Mouse (Mus musculus): ENCODE measurements around the gene Gpr83. TPM values are rescaled to one million over a fixed set of nuclear protein-coding genes. Genes with fewer than 3 reads are reported as not detected.
A peak's percentile ranks its signal among the peaks of the same experiment; 100 is the strongest.
"Not testable (repeated sequence)": the region's sequence is repeated elsewhere in the genome, so short reads cannot be mapped to it uniquely, and the experiment has no call there.

Gpr83 gene
- polyA plus RNA-seq, 1 experiment from 2014 or later: not detected

DNA sequence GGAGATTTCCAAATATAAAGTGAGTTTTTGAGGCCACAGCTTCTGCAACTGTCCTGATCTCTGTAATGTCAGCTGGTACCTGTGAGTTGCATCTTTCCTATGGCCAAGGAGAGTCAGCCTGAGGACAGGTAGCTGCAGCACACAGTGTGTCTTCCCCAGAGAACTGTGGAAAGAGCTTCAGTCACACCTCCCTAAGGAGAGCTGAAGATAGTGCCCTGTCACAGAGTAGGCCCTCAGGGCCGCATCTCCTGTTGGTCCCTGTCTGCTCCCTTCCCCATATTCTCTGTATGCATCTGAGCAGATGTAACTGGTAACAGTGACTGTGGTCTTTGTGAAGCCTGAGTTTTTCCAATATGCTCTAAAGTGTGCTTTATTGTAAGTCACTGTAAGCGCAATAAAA is 10.4 kb downstream of the Gpr83 start:
- Histone ChIP-seq H3K27me3 (replicated peaks) (peaks cover 4% of the 10 kb centered on the region; the same call in 1 of the 2 replicates), H3K9ac (no peak overlapping the region), H3K36me3 (no peaks in the 10 kb centered on the region), H3K4me3 (no peak overlapping the region), H3K27ac (ENCODE audit: poor library complexity, severe bottlenecking) (no peak overlapping the region), H3K4me2 (no peak overlapping the region), H3K4me1 (replicated peaks) (peaks cover 7% of the 10 kb centered on the region; the same call in 1 of the 2 replicates), H3K9me3 (replicated peaks) (no peaks in the 10 kb centered on the region)
- no peak for ATAC-seq (ENCODE audit: insufficient number of reproducible peaks, low FRiP score)
- 85% methylated on average over 2 of the region's 2 CpGs for WGBS

DNA sequence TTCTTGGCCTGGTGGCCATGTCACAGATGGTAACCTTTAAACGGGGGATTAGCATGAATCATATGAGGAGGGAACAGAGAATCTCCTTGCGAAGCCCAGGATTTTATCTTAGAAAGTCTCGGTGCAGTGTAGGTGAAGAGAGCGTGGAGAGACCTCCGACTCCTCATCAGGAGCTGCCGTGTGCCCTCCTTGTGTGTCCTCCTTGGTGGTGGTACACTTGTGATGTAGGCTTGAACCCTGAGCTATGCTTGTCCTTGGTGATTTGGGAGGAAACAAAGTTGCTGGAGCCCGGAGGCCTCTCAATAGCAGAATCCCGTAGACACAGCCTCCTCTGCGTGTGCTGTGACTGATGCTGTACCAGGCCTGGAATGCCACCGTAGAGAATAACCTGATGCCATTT is 10.8 kb downstream of the Gpr83 start:
- H3K4me3 ChIP-seq: no peak overlapping the region
- H3K36me3 ChIP-seq: no peaks in the 10 kb centered on the region
- 85% methylated on average over 10 of the region's 10 CpGs for WGBS
- peaks cover 7% of the 10 kb centered on the region; the same call in 1 of the 2 replicates for H3K4me1 ChIP-seq (replicated peaks)
- ATAC-seq (ENCODE audit: insufficient number of reproducible peaks, low FRiP score): no peak
- no peak overlapping the region for H3K27ac ChIP-seq (ENCODE audit: poor library complexity, severe bottlenecking)
- no peaks in the 10 kb centered on the region for H3K9me3 ChIP-seq (replicated peaks)
- H3K27me3 ChIP-seq (replicated peaks): peaks cover 4% of the 10 kb centered on the region; the same call in 1 of the 2 replicates
- H3K4me2 ChIP-seq: no peak overlapping the region
- H3K9ac ChIP-seq: no peak overlapping the region

DNA sequence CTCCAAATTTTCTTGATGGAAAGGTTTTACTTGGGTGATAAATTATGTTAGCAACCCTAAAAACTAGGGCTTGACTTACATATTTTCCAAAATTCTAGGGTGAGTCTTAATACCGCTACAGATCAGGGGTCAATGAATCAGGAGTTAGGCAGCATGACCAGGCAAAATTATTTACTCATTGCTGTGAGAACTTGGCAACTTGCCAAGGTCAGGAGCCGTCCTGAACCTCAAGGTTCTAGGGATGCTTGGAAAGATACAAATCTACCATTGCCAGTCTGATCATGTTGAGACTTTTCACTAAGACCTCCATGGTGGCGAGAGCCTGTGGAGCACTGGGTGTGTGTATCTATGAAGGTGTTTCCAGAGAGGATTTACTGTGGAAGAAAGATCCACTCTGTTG is 11.5 kb downstream of the Gpr83 start:
- WGBS: 72% methylated on average over 3 of the region's 3 CpGs
- no peak overlapping the region for H3K4me2 ChIP-seq
- no peak overlapping the region for H3K4me3 ChIP-seq
- peaks cover 7% of the 10 kb centered on the region; the same call in 1 of the 2 replicates for H3K4me1 ChIP-seq (replicated peaks)
- no peaks in the 10 kb centered on the region for H3K9me3 ChIP-seq (replicated peaks)
- H3K27ac ChIP-seq (ENCODE audit: poor library complexity, severe bottlenecking): no peak overlapping the region
- no peak overlapping the region for H3K9ac ChIP-seq
- ATAC-seq (ENCODE audit: insufficient number of reproducible peaks, low FRiP score): no peak
- H3K27me3 ChIP-seq (replicated peaks): peaks cover under 1% of the 10 kb centered on the region; the same call in 1 of the 2 replicates
- H3K36me3 ChIP-seq: no peaks in the 10 kb centered on the region

DNA sequence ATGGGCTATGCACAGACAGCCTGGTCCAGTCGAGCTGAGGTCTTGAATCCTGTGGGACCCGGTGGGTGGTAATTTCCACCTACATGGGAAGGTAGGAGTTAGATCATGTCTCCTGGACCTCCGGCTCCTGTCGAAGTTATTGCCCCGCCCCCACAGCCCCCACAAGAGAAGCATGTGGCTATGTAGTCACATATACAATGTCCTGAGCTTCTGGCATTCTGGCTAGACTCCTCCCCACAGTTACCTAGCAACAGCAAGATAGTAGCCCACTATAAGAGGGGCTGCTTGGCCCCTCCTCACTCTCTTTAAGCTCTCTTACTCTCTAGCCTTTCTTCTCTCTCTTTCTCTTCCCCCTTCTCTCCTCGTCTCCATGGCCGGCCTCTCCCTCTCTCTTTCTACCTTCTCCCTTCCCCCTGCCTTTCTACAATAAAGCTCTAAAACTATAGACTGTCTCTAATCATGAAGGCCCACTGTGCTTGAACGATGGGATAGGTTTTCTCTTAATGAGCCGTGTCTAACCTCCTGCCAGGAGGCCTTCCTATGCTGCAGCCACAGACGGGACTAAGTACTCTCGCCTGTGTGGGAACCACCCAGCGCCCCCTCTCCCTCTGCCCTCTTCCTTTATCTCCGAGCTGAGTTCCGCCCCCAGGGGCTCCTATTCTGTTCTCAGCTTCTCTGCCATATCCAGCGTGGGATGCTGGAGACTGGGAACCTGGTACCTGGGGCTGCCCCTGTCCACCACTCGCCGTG is 12.3 kb downstream of the Gpr83 start:
- Histone ChIP-seq H3K9ac (no peak overlapping the region), H3K4me1 (replicated peaks) (peaks cover 7% of the 10 kb centered on the region; the same call in 1 of the 2 replicates), H3K4me2 (0 out of 2 replicates have a peak overlapping the region, but pooled peaks have one; percentile 0), H3K4me3 (no peak overlapping the region), H3K36me3 (no peaks in the 10 kb centered on the region), H3K27me3 (replicated peaks) (no peaks in the 10 kb centered on the region), H3K27ac (ENCODE audit: poor library complexity, severe bottlenecking) (no peak overlapping the region), H3K9me3 (replicated peaks) (no peaks in the 10 kb centered on the region)
- no peak for ATAC-seq (ENCODE audit: insufficient number of reproducible peaks, low FRiP score)
- WGBS: 45% methylated on average over 17 of the region's 17 CpGs

DNA sequence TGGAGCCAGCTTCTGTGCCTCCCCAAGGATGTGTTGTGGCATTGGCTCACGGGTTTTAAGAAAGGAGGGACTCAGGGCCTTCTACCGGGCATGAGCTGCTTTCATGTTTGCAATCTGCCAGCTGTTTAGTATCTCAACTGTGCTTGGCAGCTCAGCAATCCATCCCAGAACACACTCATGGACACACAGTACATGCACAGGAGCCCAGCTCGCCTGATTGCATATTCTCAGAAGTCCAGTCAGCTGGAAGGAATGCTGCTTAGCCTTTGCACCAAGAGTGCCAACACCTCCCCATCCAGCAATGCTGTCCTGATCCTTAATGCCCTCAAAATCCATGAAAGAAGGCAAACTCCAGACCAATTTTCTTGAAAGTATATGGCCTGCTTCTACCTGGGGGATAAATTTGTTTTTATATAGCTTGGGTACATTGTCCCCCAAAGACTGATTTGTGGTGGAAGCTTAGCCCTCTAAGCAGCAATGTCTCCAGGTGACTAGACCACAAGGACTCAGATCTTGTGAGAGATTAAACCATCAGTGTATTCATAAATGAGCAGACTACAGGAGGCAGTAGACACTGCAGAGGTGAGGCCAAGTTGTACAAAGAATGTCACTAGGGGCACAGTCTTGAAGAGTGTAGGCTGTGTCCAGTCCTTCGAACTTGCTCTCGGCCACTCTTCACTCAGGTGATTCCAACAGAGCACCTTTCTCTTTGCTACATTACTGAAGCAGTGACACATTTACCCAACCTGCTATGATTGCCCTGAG is 15.9 kb downstream of the Gpr83 start:
- H3K27ac ChIP-seq (ENCODE audit: poor library complexity, severe bottlenecking): no peak overlapping the region
- ATAC-seq (ENCODE audit: insufficient number of reproducible peaks, low FRiP score): no peak
- WGBS: 62% methylated on average over 5 of the region's 5 CpGs

DNA sequence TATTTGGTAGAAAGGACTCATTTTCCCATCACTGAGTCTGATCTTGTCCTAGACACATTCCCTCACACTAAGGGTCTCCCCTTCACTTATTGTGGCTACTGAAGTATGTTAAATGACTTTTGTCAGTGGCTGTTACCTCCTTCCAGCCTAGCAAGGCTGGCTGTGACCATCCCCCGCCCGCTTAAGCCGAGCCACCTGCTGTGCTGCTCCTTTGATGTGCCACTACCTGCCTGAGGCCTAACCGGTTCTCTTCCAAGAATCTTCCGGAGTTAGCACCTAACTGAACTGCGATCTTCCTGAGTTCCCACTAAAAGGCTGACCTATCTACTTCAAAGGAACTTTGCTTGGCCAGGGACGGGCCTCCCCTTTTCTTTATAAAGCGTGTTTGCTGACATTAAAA is 16.6 kb downstream of the Gpr83 start:
- H3K27ac ChIP-seq (ENCODE audit: poor library complexity, severe bottlenecking); H3K4me3 ChIP-seq; H3K4me2 ChIP-seq; H3K9ac ChIP-seq; H3K27me3 ChIP-seq (replicated peaks); H3K9me3 ChIP-seq (replicated peaks); H3K36me3 ChIP-seq; H3K4me1 ChIP-seq (replicated peaks); ATAC-seq (ENCODE audit: insufficient number of reproducible peaks, low FRiP score): not testable (repeated sequence)
- WGBS: 30% methylated on average over 8 of the region's 8 CpGs

More for the DNA sequence above, 15.9 kb downstream of the Gpr83 start:
- Histone ChIP-seq H3K9me3 (replicated peaks) (no peaks in the 10 kb centered on the region), H3K9ac (no peak overlapping the region), H3K4me3 (no peak overlapping the region), H3K36me3 (no peaks in the 10 kb centered on the region), H3K4me2 (no peak overlapping the region), H3K27me3 (replicated peaks) (no peaks in the 10 kb centered on the region), H3K4me1 (replicated peaks) (peaks cover 7% of the 10 kb centered on the region; the same call in 1 of the 2 replicates)

DNA sequence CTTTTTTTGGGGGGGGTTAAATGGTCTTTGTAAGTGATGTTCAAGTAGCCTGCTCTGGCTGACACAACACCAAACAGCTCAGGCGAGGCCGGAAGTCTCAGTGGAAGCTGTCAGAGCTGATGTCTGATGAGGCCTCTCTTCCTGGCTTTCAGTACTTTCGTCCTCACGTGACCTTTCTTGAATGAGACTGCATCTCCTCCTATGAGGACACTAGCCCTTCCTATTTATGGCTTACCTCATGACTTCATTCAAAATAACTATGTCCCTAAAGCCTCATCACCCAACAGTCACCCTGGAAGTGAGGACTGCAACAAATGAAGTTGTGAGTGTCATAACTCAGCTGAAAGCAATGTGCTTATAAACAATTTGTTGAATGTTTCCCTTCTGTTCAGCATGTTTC is 24.6 kb downstream of the Gpr83 start:
- H3K27ac ChIP-seq (ENCODE audit: poor library complexity, severe bottlenecking): no peak overlapping the region
- H3K9me3 ChIP-seq (replicated peaks): no peaks in the 10 kb centered on the region
- H3K4me2 ChIP-seq: no peak overlapping the region
- ATAC-seq (ENCODE audit: insufficient number of reproducible peaks, low FRiP score): no peak
- no peak overlapping the region for H3K9ac ChIP-seq
- 47% methylated on average over 4 of the region's 4 CpGs for WGBS
- no peaks in the 10 kb centered on the region for H3K36me3 ChIP-seq
- H3K27me3 ChIP-seq (replicated peaks): no peaks in the 10 kb centered on the region; the same call in 1 of the 2 replicates
- peaks cover 9% of the 10 kb centered on the region for H3K4me1 ChIP-seq (replicated peaks)
- H3K4me3 ChIP-seq: no peak overlapping the region

DNA sequence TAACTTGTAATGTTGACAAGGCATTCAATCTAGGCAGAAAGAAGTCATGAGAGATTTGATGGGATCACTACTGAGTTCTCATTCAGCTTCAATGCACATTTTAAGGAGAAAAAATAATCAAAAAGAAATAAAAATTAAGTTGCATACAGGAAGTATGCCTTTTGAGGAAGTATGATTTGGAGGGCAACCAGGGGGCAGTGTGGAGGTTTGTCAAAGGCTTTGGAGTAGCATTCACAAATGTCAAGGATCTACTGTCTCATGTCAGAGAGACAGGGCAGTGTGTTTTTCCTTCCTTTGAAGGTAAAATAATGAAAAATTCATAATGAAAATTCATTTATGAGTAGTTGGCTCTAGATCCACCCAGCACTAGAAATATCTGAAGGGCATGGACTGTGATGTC is 25.1 kb downstream of the Gpr83 start:
- H3K4me3 ChIP-seq: no peak overlapping the region
- H3K4me1 ChIP-seq (replicated peaks): peaks cover 9% of the 10 kb centered on the region
- no peak overlapping the region for H3K27ac ChIP-seq (ENCODE audit: poor library complexity, severe bottlenecking)
- no peak for ATAC-seq (ENCODE audit: insufficient number of reproducible peaks, low FRiP score)
- H3K9me3 ChIP-seq (replicated peaks): no peaks in the 10 kb centered on the region
- H3K4me2 ChIP-seq: no peak overlapping the region
- H3K9ac ChIP-seq: no peak overlapping the region
- H3K36me3 ChIP-seq: no peaks in the 10 kb centered on the region
- H3K27me3 ChIP-seq (replicated peaks): no peaks in the 10 kb centered on the region; the same call in 1 of the 2 replicates

DNA sequence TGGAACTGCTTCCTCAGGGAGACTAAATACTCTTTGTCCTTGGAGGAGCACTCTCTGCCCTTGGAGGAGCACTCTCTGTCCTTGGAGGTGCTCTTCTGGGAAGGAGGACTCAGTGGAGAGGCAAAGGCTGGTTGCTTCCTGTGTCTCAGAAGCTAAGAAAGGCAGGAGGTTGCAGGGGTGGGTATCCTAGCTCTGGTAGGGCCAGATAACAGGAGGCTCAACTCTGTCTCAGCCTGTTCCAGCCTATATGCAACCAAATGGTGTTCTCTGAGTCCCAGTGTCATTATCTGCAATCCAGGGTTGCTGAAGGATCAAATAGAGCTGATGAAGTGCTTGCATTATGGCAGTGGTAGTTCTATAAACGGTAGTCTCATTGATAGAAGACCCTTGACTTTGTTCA is 25.9 kb downstream of the Gpr83 start:
- no peak for ATAC-seq (ENCODE audit: insufficient number of reproducible peaks, low FRiP score)
- H3K36me3 ChIP-seq: no peaks in the 10 kb centered on the region
- no peak overlapping the region for H3K4me2 ChIP-seq
- no peak overlapping the region for H3K9ac ChIP-seq
- no peaks in the 10 kb centered on the region; the same call in 1 of the 2 replicates for H3K27me3 ChIP-seq (replicated peaks)
- WGBS: 69% methylated on average over 1 of the region's 1 CpGs
- H3K9me3 ChIP-seq (replicated peaks): no peaks in the 10 kb centered on the region
- H3K4me3 ChIP-seq: no peak overlapping the region
- peaks cover 9% of the 10 kb centered on the region for H3K4me1 ChIP-seq (replicated peaks)
- H3K27ac ChIP-seq (ENCODE audit: poor library complexity, severe bottlenecking): no peak overlapping the region

DNA sequence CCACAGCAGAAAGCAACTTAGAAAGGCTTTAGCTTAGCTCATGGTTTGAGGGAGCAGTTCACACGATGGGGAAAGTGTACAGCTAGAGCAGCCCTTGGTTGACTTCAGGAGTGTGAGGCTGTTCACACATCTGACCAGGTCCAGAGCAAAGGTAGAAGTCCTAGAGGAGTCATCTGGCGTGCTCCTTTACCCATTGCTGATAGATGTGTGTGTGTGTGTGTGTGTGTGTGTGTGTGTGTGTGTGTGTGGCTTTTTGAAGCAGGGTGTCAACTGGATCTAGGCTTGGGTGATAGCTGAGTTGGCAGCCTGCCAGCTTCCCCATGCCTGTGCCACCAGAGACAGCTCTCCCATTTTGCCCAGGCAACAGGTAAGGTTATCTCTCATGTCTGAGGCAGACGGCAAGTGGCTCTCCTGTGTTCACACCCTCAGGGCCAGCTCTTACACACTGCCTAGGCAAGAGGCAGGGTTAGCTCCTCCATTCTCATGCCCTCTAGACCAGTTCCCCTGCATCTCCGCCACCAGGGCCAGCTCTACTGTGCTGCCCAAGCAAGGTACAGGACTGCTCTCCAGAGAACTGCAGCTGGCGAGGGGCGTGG is 27.9 kb downstream of the Gpr83 start:
- H3K27me3 ChIP-seq (replicated peaks): no peaks in the 10 kb centered on the region
- no peak overlapping the region for H3K27ac ChIP-seq (ENCODE audit: poor library complexity, severe bottlenecking)
- 70% methylated on average over 6 of the region's 6 CpGs for WGBS
- no peak overlapping the region for H3K4me3 ChIP-seq
- H3K36me3 ChIP-seq: no peaks in the 10 kb centered on the region
- 0 out of 2 replicates have a peak, but pooled peaks have one; percentile 29 for ATAC-seq (ENCODE audit: insufficient number of reproducible peaks, low FRiP score)
- no peak overlapping the region for H3K4me2 ChIP-seq
- H3K4me1 ChIP-seq (replicated peaks): peaks cover 9% of the 10 kb centered on the region
- H3K9me3 ChIP-seq (replicated peaks): no peaks in the 10 kb centered on the region
- H3K9ac ChIP-seq: no peak overlapping the region

DNA sequence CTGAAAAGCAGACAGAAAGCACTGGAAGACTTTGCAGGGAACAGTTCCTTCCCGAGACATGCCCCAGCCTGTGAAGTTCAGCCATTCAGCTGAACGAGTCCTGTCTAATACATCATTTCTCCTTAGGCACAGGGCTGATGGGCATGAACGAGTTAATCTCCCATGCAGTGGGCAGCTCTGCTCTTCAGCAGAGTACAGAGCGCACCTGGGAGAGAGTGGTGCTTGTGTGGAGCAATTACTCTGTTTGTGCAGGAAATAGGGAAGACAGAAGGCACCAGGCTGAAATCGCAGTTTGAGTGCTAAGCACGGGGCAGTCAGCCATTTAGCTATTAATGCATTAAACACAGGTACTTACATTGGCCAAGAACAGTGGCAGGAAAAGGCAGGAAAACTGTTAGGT is 28.7 kb downstream of the Gpr83 start:
- H3K27ac ChIP-seq (ENCODE audit: poor library complexity, severe bottlenecking): no peak overlapping the region
- no peaks in the 10 kb centered on the region for H3K36me3 ChIP-seq
- no peaks in the 10 kb centered on the region for H3K27me3 ChIP-seq (replicated peaks)
- no peak overlapping the region for H3K4me3 ChIP-seq
- H3K4me2 ChIP-seq: no peak overlapping the region
- no peak overlapping the region for H3K9ac ChIP-seq
- H3K9me3 ChIP-seq (replicated peaks): no peaks in the 10 kb centered on the region
- WGBS: 68% methylated on average over 6 of the region's 6 CpGs
- ATAC-seq (ENCODE audit: insufficient number of reproducible peaks, low FRiP score): no peak
- H3K4me1 ChIP-seq (replicated peaks): peaks cover 9% of the 10 kb centered on the region
